Mouse (Mus musculus) olfactory bulb, adult 2 months (tissue): ENCODE results near the gene Rnasek.

Experiments used
- CTCF ChIP-seq: fragments of 200-500 bp; IDR thresholded peaks from 2 replicates; pipeline ENCODE4 v1.5.1; 2012; ENCODE audit warnings: low read depth, mild to moderate bottlenecking, low read length, moderate library complexity; ENCODE audit not compliant: insufficient read depth
- POLR2A ChIP-seq: fragments of 200-500 bp; IDR thresholded peaks from 2 replicates; pipeline ENCODE4 v1.6.1; 2012; ENCODE audit warnings: mild to moderate bottlenecking, low read depth, low read length, moderate library complexity; ENCODE audit not compliant: insufficient read depth

- TF ChIP-seq POLR2A (no peak), CTCF (no peak)
Measured at GRCm38 (mm10) chr11:70250150-70250549, 10.5 kb upstream of the Rnasek start.
